Mouse (Mus musculus) erythroblast, embryonic 14.5 days (primary cell): ENCODE results near the gene Smarce1.

Experiments used
- GATA1 ChIP-seq: IDR thresholded peaks from 2 replicates; pipeline ENCODE4 v1.6.1; 2012; ENCODE audit warnings: low read length, inconsistent platforms, mixed read lengths
- TAL1 ChIP-seq: IDR thresholded peaks from 3 replicates; pipeline ENCODE4 v1.6.1; 2012; ENCODE audit warnings: low read length, inconsistent platforms, mixed read lengths

DNA sequence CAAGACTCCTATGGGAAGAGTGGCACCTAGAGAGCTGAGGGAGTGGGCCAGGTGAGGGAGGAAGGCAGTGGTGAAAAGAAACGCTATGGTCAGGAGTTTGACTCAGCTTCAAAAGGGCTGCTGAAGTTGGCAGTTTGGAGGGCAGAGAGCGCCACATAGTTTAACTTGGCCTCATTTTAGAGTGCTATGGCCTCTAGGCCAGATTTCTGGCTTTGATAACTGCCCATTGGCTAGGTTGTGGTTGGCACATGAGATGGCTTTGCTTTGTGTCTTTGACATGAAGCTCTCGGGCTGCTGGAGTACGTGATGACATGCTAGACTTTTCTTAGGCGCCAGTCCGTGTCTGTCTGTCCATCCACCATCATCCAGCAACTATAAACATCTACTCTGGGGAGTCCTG, 70.6 kb downstream of the Smarce1 start:
- TF ChIP-seq GATA1: no peak
- TF ChIP-seq TAL1: no peak
